Mouse (Mus musculus): ENCODE measurements around the gene Mtus2.

GRCm38 (mm10) chr5:148211831-148212230 is 254.7 kb downstream of the Mtus2 start:
- TF ChIP-seq CTCF (IDR thresholded peaks at IDR 0.05; ENCODE audit: control insufficient read depth, insufficient read depth, low read length): no peak
- TF ChIP-seq POLR2A (IDR thresholded peaks at IDR 0.05; ENCODE audit: borderline replicate concordance, control insufficient read depth, low read depth, low read length): no peak
